Mouse (Mus musculus): ENCODE results near the gene Gm10801. TPM values are rescaled to one million over a fixed set of nuclear protein-coding genes. Genes with fewer than 3 reads are reported as not detected.
"Not testable (repeated sequence)": the region's sequence is repeated elsewhere in the genome, so short reads cannot be mapped to it uniquely, and the experiment has no call there.

Gene Gm10801
- polyA plus RNA-seq (2015; fragmentation: Nextera tagmentation; extraction: Ambion mirVana): 1.9 and 2.0 TPM in 2 replicates

GRCm38 (mm10) chr2:98661937-98662336, at the start of gene Gm10801:
Gene Gm10801 (plus strand): TSS chr2:98662237.
- ATAC-seq (ENCODE audit: low FRiP score); H3K9ac ChIP-seq; H3K9me3 ChIP-seq; H3K27me3 ChIP-seq; H3K4me1 ChIP-seq (replicated peaks); H3K4me2 ChIP-seq; H3K36me3 ChIP-seq; H3K4me3 ChIP-seq; H3K27ac ChIP-seq: not testable (repeated sequence)
- 83% methylated on average over 4 of the region's 5 CpGs for WGBS

GRCm38 (mm10) chr2:98667201-98667600, 5.2 kb downstream of the Gm10801 start, which contains the start of gene Gm10800:
Gene Gm10800 (minus strand): TSS chr2:98667301.
- not testable (repeated sequence) for H3K27ac ChIP-seq; H3K27me3 ChIP-seq; H3K9ac ChIP-seq; ATAC-seq (ENCODE audit: low FRiP score); H3K9me3 ChIP-seq; H3K36me3 ChIP-seq; H3K4me2 ChIP-seq; H3K4me1 ChIP-seq (replicated peaks); H3K4me3 ChIP-seq
- 86% methylated on average over 4 of the region's 4 CpGs for WGBS

GRCm38 (mm10) chr2:98697533-98697932, 35.5 kb downstream of the Gm10801 start:
- no peak overlapping the region for H3K27ac ChIP-seq
- no peak overlapping the region for H3K4me3 ChIP-seq
- H3K4me2 ChIP-seq: no peak overlapping the region
- H3K36me3 ChIP-seq: no peaks in the 10 kb centered on the region
- WGBS: 96% methylated on average over 1 of the region's 1 CpGs
- no peaks in the 10 kb centered on the region for H3K27me3 ChIP-seq
- H3K9me3 ChIP-seq: no peaks in the 10 kb centered on the region
- no peak for ATAC-seq (ENCODE audit: low FRiP score)
- no peak overlapping the region for H3K9ac ChIP-seq
- H3K4me1 ChIP-seq (replicated peaks): no peaks in the 10 kb centered on the region

Other genes with a start within 250 kb of the Gm10801 start
- gene Gm10800, start 5.1 kb downstream of the Gm10801 start, polyA plus RNA-seq (2015; fragmentation: Nextera tagmentation; extraction: Ambion mirVana): 5.1 and 6.5 TPM in 2 replicates

Measured in hindbrain, embryonic 13.5 days (tissue).